Mouse (Mus musculus): ENCODE measurements around the gene Rdh1. TPM values are rescaled to one million over a fixed set of nuclear protein-coding genes. Genes with fewer than 3 reads are reported as not detected.

The Rdh1 gene
- polyA plus RNA-seq, 1 experiment from 2014 or later: 0.10 TPM

- peaks cover 4% of the 10 kb centered on the region for H3K9me3 ChIP-seq (replicated peaks; ENCODE audit: control insufficient read depth, low read length)
- no peak overlapping the region for H3K4me3 ChIP-seq (replicated peaks; ENCODE audit: low read length)
- no peaks in the 10 kb centered on the region for H3K27me3 ChIP-seq (ENCODE audit: control insufficient read depth, insufficient read depth, low read length)
- H3K4me2 ChIP-seq (ENCODE audit: low read depth, low read length): no peak overlapping the region
- H3K9ac ChIP-seq (ENCODE audit: low read length): 0 out of 2 replicates have a peak overlapping the region, but pooled peaks have one; percentile 29
- no peak for ATAC-seq (ENCODE audit: insufficient read depth, low FRiP score)
- 45% methylated on average over 9 of the region's 9 CpGs for WGBS
- no peak overlapping the region for H3K27ac ChIP-seq (ENCODE audit: low read length)
- H3K4me1 ChIP-seq (ENCODE audit: control insufficient read depth, insufficient read depth, low read length): 0 out of 2 replicates have a peak, but pooled peaks cover 4% of the 10 kb centered on the region
- H3K36me3 ChIP-seq (ENCODE audit: control insufficient read depth, insufficient read depth, low read length): no peaks in the 10 kb centered on the region
These were observed 28.6 kb upstream of the Rdh1 start for GRCm38 (mm10) chr10:127730933-127731310.

- Histone ChIP-seq H3K9ac (ENCODE audit: low read length) (0 out of 2 replicates have a peak overlapping the region, but pooled peaks have one; percentile 29), H3K27ac (ENCODE audit: low read length) (no peak overlapping the region), H3K9me3 (replicated peaks; ENCODE audit: control insufficient read depth, low read length) (peaks cover 4% of the 10 kb centered on the region), H3K4me2 (ENCODE audit: low read depth, low read length) (no peak overlapping the region), H3K4me3 (replicated peaks; ENCODE audit: low read length) (no peak overlapping the region), H3K36me3 (ENCODE audit: control insufficient read depth, insufficient read depth, low read length) (no peaks in the 10 kb centered on the region), H3K27me3 (ENCODE audit: control insufficient read depth, insufficient read depth, low read length) (no peaks in the 10 kb centered on the region), H3K4me1 (ENCODE audit: control insufficient read depth, insufficient read depth, low read length) (0 out of 2 replicates have a peak, but pooled peaks cover 4% of the 10 kb centered on the region)
- 24% methylated on average over 5 of the region's 5 CpGs for WGBS
- no peak for ATAC-seq (ENCODE audit: insufficient read depth, low FRiP score)
These were observed 28.1 kb upstream of the Rdh1 start for GRCm38 (mm10) chr10:127731397-127731796.

DNA sequence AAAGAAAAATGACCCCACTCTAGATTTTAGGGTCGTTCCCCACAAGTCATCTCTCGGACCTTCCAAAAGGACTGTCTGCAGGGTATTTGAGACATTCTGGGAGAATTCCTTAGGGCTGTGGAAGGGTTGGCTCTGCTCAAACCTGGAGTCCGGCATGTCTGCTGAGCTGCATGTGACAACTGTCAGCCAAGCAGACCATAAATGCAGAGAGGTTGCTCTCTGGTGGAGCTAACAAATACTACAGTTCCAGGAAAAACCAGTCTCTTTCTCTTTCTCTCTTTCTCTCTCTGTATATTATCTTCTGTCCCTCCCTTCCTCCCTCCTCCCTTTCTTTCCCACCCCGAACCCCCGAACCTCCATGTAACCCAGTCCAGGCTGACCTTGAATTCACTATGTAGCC is 25.1 kb upstream of the Rdh1 start:
- Histone ChIP-seq H3K36me3 (ENCODE audit: control insufficient read depth, insufficient read depth, low read length) (no peaks in the 10 kb centered on the region), H3K9me3 (replicated peaks; ENCODE audit: control insufficient read depth, low read length) (peaks cover 4% of the 10 kb centered on the region), H3K4me1 (ENCODE audit: control insufficient read depth, insufficient read depth, low read length) (peaks cover 7% of the 10 kb centered on the region; the same call in 1 of the 2 replicates), H3K4me3 (replicated peaks; ENCODE audit: low read length) (no peak overlapping the region), H3K27ac (ENCODE audit: low read length) (no peak overlapping the region), H3K9ac (ENCODE audit: low read length) (no peak overlapping the region), H3K4me2 (ENCODE audit: low read depth, low read length) (0 out of 2 replicates have a peak overlapping the region, but pooled peaks have one; percentile 5), H3K27me3 (ENCODE audit: control insufficient read depth, insufficient read depth, low read length) (no peaks in the 10 kb centered on the region)
- no peak for ATAC-seq (ENCODE audit: insufficient read depth, low FRiP score)
- 32% methylated on average over 5 of the region's 5 CpGs for WGBS

GRCm38 (mm10) chr10:127736266-127736665 is 23.3 kb upstream of the Rdh1 start:
- no peak overlapping the region for H3K27ac ChIP-seq (ENCODE audit: low read length)
- ATAC-seq (ENCODE audit: insufficient read depth, low FRiP score): no peak
- no peak overlapping the region for H3K4me3 ChIP-seq (replicated peaks; ENCODE audit: low read length)
- no peak overlapping the region for H3K4me2 ChIP-seq (ENCODE audit: low read depth, low read length)
- WGBS: 70% methylated on average over 2 of the region's 2 CpGs
- H3K4me1 ChIP-seq (ENCODE audit: control insufficient read depth, insufficient read depth, low read length): peaks cover 10% of the 10 kb centered on the region; the same call in 1 of the 2 replicates
- no peaks in the 10 kb centered on the region for H3K36me3 ChIP-seq (ENCODE audit: control insufficient read depth, insufficient read depth, low read length)
- H3K9ac ChIP-seq (ENCODE audit: low read length): no peak overlapping the region
- H3K27me3 ChIP-seq (ENCODE audit: control insufficient read depth, insufficient read depth, low read length): no peaks in the 10 kb centered on the region
- H3K9me3 ChIP-seq (replicated peaks; ENCODE audit: control insufficient read depth, low read length): peaks cover 4% of the 10 kb centered on the region

- WGBS: 68% methylated on average over 4 of the region's 4 CpGs
- H3K4me2 ChIP-seq (ENCODE audit: low read depth, low read length): no peak overlapping the region
- peaks cover 9% of the 10 kb centered on the region; the same call in 1 of the 2 replicates for H3K4me1 ChIP-seq (ENCODE audit: control insufficient read depth, insufficient read depth, low read length)
- no peak overlapping the region for H3K27ac ChIP-seq (ENCODE audit: low read length)
- no peaks in the 10 kb centered on the region for H3K27me3 ChIP-seq (ENCODE audit: control insufficient read depth, insufficient read depth, low read length)
- H3K9me3 ChIP-seq (replicated peaks; ENCODE audit: control insufficient read depth, low read length): peaks cover 4% of the 10 kb centered on the region
- no peak for ATAC-seq (ENCODE audit: insufficient read depth, low FRiP score)
- H3K36me3 ChIP-seq (ENCODE audit: control insufficient read depth, insufficient read depth, low read length): 0 out of 2 replicates have a peak, but pooled peaks cover 5% of the 10 kb centered on the region
- H3K4me3 ChIP-seq (replicated peaks; ENCODE audit: low read length): no peak overlapping the region
- no peak overlapping the region for H3K9ac ChIP-seq (ENCODE audit: low read length)
These were observed 22.6 kb upstream of the Rdh1 start for GRCm38 (mm10) chr10:127736916-127737315.

- no peak overlapping the region for H3K4me2 ChIP-seq (ENCODE audit: low read depth, low read length)
- no peaks in the 10 kb centered on the region for H3K27me3 ChIP-seq (ENCODE audit: control insufficient read depth, insufficient read depth, low read length)
- no peak overlapping the region for H3K9ac ChIP-seq (ENCODE audit: low read length)
- peaks cover 9% of the 10 kb centered on the region; the same call in 1 of the 2 replicates for H3K4me1 ChIP-seq (ENCODE audit: control insufficient read depth, insufficient read depth, low read length)
- 32% methylated on average over 2 of the region's 2 CpGs for whole genome bisulfite sequencing
- no peak overlapping the region for H3K4me3 ChIP-seq (replicated peaks; ENCODE audit: low read length)
- peaks cover 4% of the 10 kb centered on the region for H3K9me3 ChIP-seq (replicated peaks; ENCODE audit: control insufficient read depth, low read length)
- peaks cover 10% of the 10 kb centered on the region; the same call in 1 of the 2 replicates for H3K36me3 ChIP-seq (ENCODE audit: control insufficient read depth, insufficient read depth, low read length)
- H3K27ac ChIP-seq (ENCODE audit: low read length): 0 out of 2 replicates have a peak overlapping the region, but pooled peaks have one; percentile 3
- ATAC-seq (ENCODE audit: insufficient read depth, low FRiP score): no peak
These were observed 22.0 kb upstream of the Rdh1 start for GRCm38 (mm10) chr10:127737552-127737951.

GRCm38 (mm10) chr10:127738151-127738882 is 21.2 kb upstream of the Rdh1 start:
- peaks cover 18% of the 10 kb centered on the region for H3K36me3 ChIP-seq (ENCODE audit: control insufficient read depth, insufficient read depth, low read length)
- no peak overlapping the region for H3K9ac ChIP-seq (ENCODE audit: low read length)
- WGBS: 35% methylated on average over 13 of the region's 13 CpGs
- peaks cover 4% of the 10 kb centered on the region for H3K9me3 ChIP-seq (replicated peaks; ENCODE audit: control insufficient read depth, low read length)
- no peaks in the 10 kb centered on the region for H3K27me3 ChIP-seq (ENCODE audit: control insufficient read depth, insufficient read depth, low read length)
- peak overlapping the region; percentile 61 for H3K4me2 ChIP-seq (ENCODE audit: low read depth, low read length)
- no peak overlapping the region; the same call in 1 of the 2 replicates for H3K4me3 ChIP-seq (replicated peaks; ENCODE audit: low read length)
- peaks cover 9% of the 10 kb centered on the region; the same call in 1 of the 2 replicates for H3K4me1 ChIP-seq (ENCODE audit: control insufficient read depth, insufficient read depth, low read length)
- no peak; the same call in 1 of the 2 replicates for ATAC-seq (ENCODE audit: insufficient read depth, low FRiP score)
- no peak overlapping the region for H3K27ac ChIP-seq (ENCODE audit: low read length)

- peak within 1 kb of the TSS; percentile 79 for H3K4me3 ChIP-seq (replicated peaks; ENCODE audit: low read length)
- peaks cover 9% of the 10 kb centered on the region; the same call in 1 of the 2 replicates for H3K4me1 ChIP-seq (ENCODE audit: control insufficient read depth, insufficient read depth, low read length)
- no peaks in the 10 kb centered on the region for H3K27me3 ChIP-seq (ENCODE audit: control insufficient read depth, insufficient read depth, low read length)
- peak within 1 kb of the TSS; percentile 79 for H3K4me2 ChIP-seq (ENCODE audit: low read depth, low read length)
- peak within 1 kb of the TSS; percentile 58 for H3K27ac ChIP-seq (ENCODE audit: low read length)
- peak; percentile 85 for ATAC-seq (ENCODE audit: insufficient read depth, low FRiP score)
- peaks cover 4% of the 10 kb centered on the region for H3K9me3 ChIP-seq (replicated peaks; ENCODE audit: control insufficient read depth, low read length)
- peak within 1 kb of the TSS; percentile 93 for H3K9ac ChIP-seq (ENCODE audit: low read length)
- peaks cover 27% of the 10 kb centered on the region for H3K36me3 ChIP-seq (ENCODE audit: control insufficient read depth, insufficient read depth, low read length)
- WGBS: under 1% methylated on average over 42 of the region's 61 CpGs
These were observed 20.3 kb upstream of the Rdh1 start, which contains the start of gene Zbtb39 for GRCm38 (mm10) chr10:127739083-127739660. TSS of gene Zbtb39 (plus strand) at chr10:127739538.

- Histone ChIP-seq H3K4me2 (ENCODE audit: low read depth, low read length) (peak overlapping the region; percentile 79), H3K9ac (ENCODE audit: low read length) (peak overlapping the region; percentile 93), H3K4me1 (ENCODE audit: control insufficient read depth, insufficient read depth, low read length) (peaks cover 9% of the 10 kb centered on the region; the same call in 1 of the 2 replicates), H3K36me3 (ENCODE audit: control insufficient read depth, insufficient read depth, low read length) (peaks cover 30% of the 10 kb centered on the region), H3K9me3 (replicated peaks; ENCODE audit: control insufficient read depth, low read length) (peaks cover 4% of the 10 kb centered on the region), H3K4me3 (replicated peaks; ENCODE audit: low read length) (peak overlapping the region; percentile 79), H3K27ac (ENCODE audit: low read length) (peak overlapping the region; percentile 58; the same call in 1 of the 2 replicates), H3K27me3 (ENCODE audit: control insufficient read depth, insufficient read depth, low read length) (no peaks in the 10 kb centered on the region)
- WGBS: under 1% methylated on average over 54 of the region's 55 CpGs
- ATAC-seq (ENCODE audit: insufficient read depth, low FRiP score): peak; percentile 49
These were observed 19.8 kb upstream of the Rdh1 start for GRCm38 (mm10) chr10:127739661-127740161.

All from stomach, embryonic 16.5 days (tissue).